Comparison of ENCODE assay signal across 8 mouse cellular contexts in genomic region chr1:156616989-156617598, GRCm38 (mm10). TPM values are rescaled to one million over a fixed set of nuclear protein-coding genes. Genes with fewer than 3 reads are reported as not detected.
DNase-seq lines count a peak whose midpoint lies in the region; ATAC-seq and TF ChIP-seq lines count a peak whose summit lies in the region.

No protein-coding gene starts in this region.

- peak; percentile 26; the same call in 1 of the 2 replicates for TF ChIP-seq POLR2A in embryonic fibroblast, embryonic 13.5 days (IDR thresholded peaks at IDR 0.05; ENCODE audit: low read depth, low read length)

- peaks cover 57% of the 10 kb centered on the region for H3K4me1 ChIP-seq in hindbrain, embryonic 10.5 days (replicated peaks)
- H3K4me1 ChIP-seq in hindbrain, embryonic 12.5 days: peaks cover 23% of the 10 kb centered on the region
- peaks cover 22% of the 10 kb centered on the region for H3K4me1 ChIP-seq in embryonic fibroblast, embryonic 13.5 days (ENCODE audit: control insufficient read depth, insufficient read depth, low read length)
- H3K4me1 ChIP-seq in liver, embryonic 16.5 days (ENCODE audit: control insufficient read depth, low read depth, low read length): peaks cover 33% of the 10 kb centered on the region
- H3K4me1 ChIP-seq in hindbrain, embryonic 13.5 days (replicated peaks): peaks cover 39% of the 10 kb centered on the region

- no peak overlapping the region for H3K4me2 ChIP-seq in hindbrain, embryonic 12.5 days (replicated peaks)
- peak overlapping the region; percentile 51 for H3K4me2 ChIP-seq in liver, embryonic 16.5 days (ENCODE audit: low read depth, low read length)
- H3K4me2 ChIP-seq in hindbrain, embryonic 13.5 days: no peak overlapping the region

- no peak for DNase-seq in hindbrain, embryonic 10.5 days (ENCODE audit: low spot score)
- DNase-seq in right cerebral cortex, adult 18-20 months: no peak
- no peak for DNase-seq in gastrocnemius, postnatal 14 days

- intact Hi-C loops in gastrocnemius, postnatal 14 days (cut with DNase I; ENCODE audit: low total_unique reads): no loop called here

- H3K27ac ChIP-seq in hindbrain, embryonic 10.5 days: peak overlapping the region; percentile 45; the same call in 1 of the 2 replicates
- no peak overlapping the region for H3K27ac ChIP-seq in hindbrain, embryonic 12.5 days
- H3K27ac ChIP-seq in embryonic fibroblast, embryonic 13.5 days (ENCODE audit: insufficient read depth, low read length): peak overlapping the region; percentile 97
- peak overlapping the region; percentile 25 for H3K27ac ChIP-seq in liver, embryonic 16.5 days (ENCODE audit: low read length)
- H3K27ac ChIP-seq in hindbrain, embryonic 13.5 days: no peak overlapping the region

- no peak for TF ChIP-seq CTCF in C2C12 (IDR thresholded peaks at IDR 0.05; ENCODE audit: control insufficient read depth, insufficient read depth, insufficient read length)
- no peak for TF ChIP-seq CTCF in embryonic fibroblast, embryonic 13.5 days (IDR thresholded peaks at IDR 0.05; ENCODE audit: borderline replicate concordance, insufficient read depth, low read length)

- ATAC-seq in hindbrain, embryonic 12.5 days (ENCODE audit: low FRiP score): no peak
- no peak for ATAC-seq in liver, embryonic 16.5 days (ENCODE audit: low read depth)
- ATAC-seq in hindbrain, embryonic 13.5 days (ENCODE audit: low FRiP score): no peak

- H3K79me3 ChIP-seq in C2C12 (ENCODE audit: low read depth): peaks cover 51% of the 10 kb centered on the region

- 45% methylated on average over 12 of the region's 12 CpGs for WGBS in hindbrain, embryonic 10.5 days
- 41% methylated on average over 12 of the region's 12 CpGs for WGBS in hindbrain, embryonic 12.5 days
- 13% methylated on average over 12 of the region's 12 CpGs for WGBS in liver, embryonic 16.5 days (ENCODE audit: insufficient replicate concordance)
- 46% methylated on average over 12 of the region's 12 CpGs for WGBS in hindbrain, embryonic 13.5 days

- no peak overlapping the region for H3K9ac ChIP-seq in hindbrain, embryonic 12.5 days
- peak overlapping the region; percentile 46 for H3K9ac ChIP-seq in liver, embryonic 16.5 days (ENCODE audit: low read depth, low read length)
- H3K9ac ChIP-seq in hindbrain, embryonic 13.5 days: no peak overlapping the region

- peaks cover 82% of the 10 kb centered on the region for H3K79me2 ChIP-seq in C2C12 (ENCODE audit: control insufficient read depth, insufficient read depth)

- H3K9me3 ChIP-seq in hindbrain, embryonic 10.5 days: no peaks in the 10 kb centered on the region
- no peaks in the 10 kb centered on the region for H3K9me3 ChIP-seq in hindbrain, embryonic 12.5 days (replicated peaks)
- no peaks in the 10 kb centered on the region for H3K9me3 ChIP-seq in liver, embryonic 16.5 days (replicated peaks; ENCODE audit: control insufficient read depth, low read length)
- H3K9me3 ChIP-seq in hindbrain, embryonic 13.5 days: no peaks in the 10 kb centered on the region

- H3ac ChIP-seq in C2C12 (ENCODE audit: control insufficient read depth, insufficient read length, low read depth): peak overlapping the region; percentile 67

- no peaks in the 10 kb centered on the region for H3K27me3 ChIP-seq in hindbrain, embryonic 10.5 days (ENCODE audit: insufficient read depth, poor library complexity, severe bottlenecking)
- no peaks in the 10 kb centered on the region for H3K27me3 ChIP-seq in hindbrain, embryonic 12.5 days
- no peaks in the 10 kb centered on the region for H3K27me3 ChIP-seq in C2C12 (ENCODE audit: control insufficient read depth, insufficient read depth, insufficient read length)
- no peaks in the 10 kb centered on the region for H3K27me3 ChIP-seq in liver, embryonic 16.5 days (ENCODE audit: control insufficient read depth, insufficient read depth, low read depth, low read length)
- no peaks in the 10 kb centered on the region for H3K27me3 ChIP-seq in hindbrain, embryonic 13.5 days

- no peak overlapping the region for H3K4me3 ChIP-seq in hindbrain, embryonic 10.5 days
- no peak overlapping the region for H3K4me3 ChIP-seq in hindbrain, embryonic 12.5 days
- peak overlapping the region; percentile 53 for H3K4me3 ChIP-seq in C2C12 (ENCODE audit: insufficient read depth, poor library complexity, severe bottlenecking)
- peak overlapping the region; percentile 78 for H3K4me3 ChIP-seq in embryonic fibroblast, embryonic 13.5 days (ENCODE audit: insufficient read depth, low read length)
- H3K4me3 ChIP-seq in liver, embryonic 16.5 days (ENCODE audit: low read depth, low read length): peak overlapping the region; percentile 36
- H3K4me3 ChIP-seq in hindbrain, embryonic 13.5 days: no peak overlapping the region

- peaks cover 2% of the 10 kb centered on the region; the same call in 1 of the 2 replicates for H3K36me3 ChIP-seq in hindbrain, embryonic 10.5 days
- 0 out of 2 replicates have a peak, but pooled peaks cover 1% of the 10 kb centered on the region for H3K36me3 ChIP-seq in hindbrain, embryonic 12.5 days
- H3K36me3 ChIP-seq in C2C12 (ENCODE audit: control insufficient read depth, insufficient read depth): peaks cover 4% of the 10 kb centered on the region
- H3K36me3 ChIP-seq in liver, embryonic 16.5 days (ENCODE audit: control insufficient read depth, insufficient read depth): no peaks in the 10 kb centered on the region
- H3K36me3 ChIP-seq in hindbrain, embryonic 13.5 days: no peaks in the 10 kb centered on the region

TF ChIP-seq in C2C12, 6 proteins besides CTCF, POLR2A, EP300 and RAD21:
- TF ChIP-seq FOSL1 (IDR thresholded peaks at IDR 0.05; ENCODE audit: insufficient read depth, low read length, poor library complexity, severe bottlenecking) (no peak), CEBPB (IDR thresholded peaks at IDR 0.05; ENCODE audit: low read depth) (no peak), MAX (IDR thresholded peaks at IDR 0.05) (no peak), MYOD1 (IDR thresholded peaks at IDR 0.05; ENCODE audit: control insufficient read depth, insufficient read length, low read depth) (no peak), MYOG (IDR thresholded peaks at IDR 0.05; ENCODE audit: control insufficient read depth, extremely low read depth, insufficient read length) (no peak), USF1 (IDR thresholded peaks at IDR 0.05; ENCODE audit: low read depth) (no peak)

RNA-seq across cellular contexts. Expression of gene Tor3a, which starts 57.1 kb away (rescaled TPM):
- polyA plus RNA-seq in hindbrain, embryonic 10.5 days (2016; fragmentation: Nextera tagmentation; extraction: Ambion mirVana): 7.2 and 7.5 TPM in 2 replicates
- 5.0 and 6.5 TPM in 2 replicates for polyA plus RNA-seq in hindbrain, embryonic 12.5 days (2016; fragmentation: Nextera tagmentation; extraction: Ambion mirVana)
- polyA plus RNA-seq in C2C12 (2012; fragmentation: generic; extraction: Trizol): 10.6 TPM
- polyA plus RNA-seq in embryonic fibroblast, embryonic 13.5 days (2011; ENCODE audit: insufficient read length, low read depth, missing spikeins): 25.3 and 30.7 TPM in 2 replicates
- polyA plus RNA-seq in liver, embryonic 16.5 days (2015; fragmentation: Nextera tagmentation; extraction: Ambion mirVana): 3.7 and 3.9 TPM in 2 replicates
- total RNA-seq in gastrocnemius, postnatal 14 days (2021): 1 to 10 TPM; 5.3 to 7.4 TPM
- 3.2 and 5.9 TPM in 2 replicates for polyA plus RNA-seq in hindbrain, embryonic 13.5 days (2015; fragmentation: Nextera tagmentation; extraction: Ambion mirVana)

RNA-seq across cellular contexts. Expression of gene Abl2, which starts 58.5 kb away (rescaled TPM):
- 5.1 and 5.3 TPM in 2 replicates for polyA plus RNA-seq in hindbrain, embryonic 10.5 days (2016; fragmentation: Nextera tagmentation; extraction: Ambion mirVana)
- polyA plus RNA-seq in hindbrain, embryonic 12.5 days (2016; fragmentation: Nextera tagmentation; extraction: Ambion mirVana): 6.6 and 7.5 TPM in 2 replicates
- polyA plus RNA-seq in C2C12 (2012; fragmentation: generic; extraction: Trizol): 17.1 TPM
- polyA plus RNA-seq in embryonic fibroblast, embryonic 13.5 days (2011; ENCODE audit: insufficient read length, low read depth, missing spikeins): 22.4 and 28.6 TPM in 2 replicates
- 0.79 and 0.87 TPM in 2 replicates for polyA plus RNA-seq in liver, embryonic 16.5 days (2015; fragmentation: Nextera tagmentation; extraction: Ambion mirVana)
- total RNA-seq in gastrocnemius, postnatal 14 days (2021): 10 to 100 TPM; 12.9 to 14.1 TPM
- 5.8 and 6.7 TPM in 2 replicates for polyA plus RNA-seq in hindbrain, embryonic 13.5 days (2015; fragmentation: Nextera tagmentation; extraction: Ambion mirVana)

Comparison
In these comparisons a context has a peak if more than half of its experiments do, and no peak if none do; other contexts are left out.
1. H3K27ac ChIP-seq: peak in hindbrain, embryonic 10.5 days (single experiment), embryonic fibroblast, embryonic 13.5 days (single experiment) and liver, embryonic 16.5 days (single experiment); none in hindbrain, embryonic 12.5 days (single experiment) and hindbrain, embryonic 13.5 days (single experiment).
2. H3K4me3 ChIP-seq: peak in C2C12 (single experiment), embryonic fibroblast, embryonic 13.5 days (single experiment) and liver, embryonic 16.5 days (single experiment); none in hindbrain, embryonic 10.5 days (single experiment), hindbrain, embryonic 12.5 days (single experiment) and hindbrain, embryonic 13.5 days (single experiment).